Mouse (Mus musculus): ENCODE data around the gene Nrp2. TPM values are rescaled to one million over a fixed set of nuclear protein-coding genes. Genes with fewer than 3 reads are reported as not detected.

The Nrp2 gene
- polyA plus RNA-seq, 1 experiment, result 2.0 TPM

GRCm38 (mm10) chr1:62800351-62800750 is 97.3 kb downstream of the Nrp2 start:
- H3K36me3 ChIP-seq (ENCODE audit: control insufficient read depth, insufficient read depth, low read length), result no peaks in the 10 kb centered on the region
- H3K27ac ChIP-seq (ENCODE audit: control insufficient read depth, insufficient read depth, low read depth, low read length), result no peak overlapping the region
- H3K4me1 ChIP-seq (ENCODE audit: control insufficient read depth, insufficient read depth, low read length), result peaks cover 9% of the 10 kb centered on the region
- no peak overlapping the region for H3K4me3 ChIP-seq (ENCODE audit: control insufficient read depth, low read depth, low read length)
- H3K27me3 ChIP-seq (ENCODE audit: control insufficient read depth, insufficient read depth, low read length), result no peaks in the 10 kb centered on the region
- TF ChIP-seq CTCF (IDR thresholded peaks at IDR 0.05; ENCODE audit: control insufficient read depth, insufficient read depth, insufficient replicate concordance, low read depth, low read length), result no peak

- H3K27ac ChIP-seq (ENCODE audit: control insufficient read depth, insufficient read depth, low read depth, low read length), result no peak overlapping the region
- no peaks in the 10 kb centered on the region for H3K4me1 ChIP-seq (ENCODE audit: control insufficient read depth, insufficient read depth, low read length)
- no peaks in the 10 kb centered on the region for H3K36me3 ChIP-seq (ENCODE audit: control insufficient read depth, insufficient read depth, low read length)
- H3K27me3 ChIP-seq (ENCODE audit: control insufficient read depth, insufficient read depth, low read length), result no peaks in the 10 kb centered on the region
- no peak overlapping the region for H3K4me3 ChIP-seq (ENCODE audit: control insufficient read depth, low read depth, low read length)
- no peak for TF ChIP-seq CTCF (IDR thresholded peaks at IDR 0.05; ENCODE audit: control insufficient read depth, insufficient read depth, insufficient replicate concordance, low read depth, low read length)
- TF ChIP-seq POLR2A (IDR thresholded peaks at IDR 0.05; ENCODE audit: control insufficient read depth, low read depth, low read length), result no peak
Observed at GRCm38 (mm10) chr1:62801429-62801828, 98.3 kb downstream of the Nrp2 start.

GRCm38 (mm10) chr1:62801842-62802241 is 98.8 kb downstream of the Nrp2 start:
- H3K4me1 ChIP-seq (ENCODE audit: control insufficient read depth, insufficient read depth, low read length), result no peaks in the 10 kb centered on the region
- H3K4me3 ChIP-seq (ENCODE audit: control insufficient read depth, low read depth, low read length), result no peak overlapping the region
- H3K27ac ChIP-seq (ENCODE audit: control insufficient read depth, insufficient read depth, low read depth, low read length), result no peak overlapping the region
- no peak for TF ChIP-seq POLR2A (IDR thresholded peaks at IDR 0.05; ENCODE audit: control insufficient read depth, low read depth, low read length)
- no peak for TF ChIP-seq CTCF (IDR thresholded peaks at IDR 0.05; ENCODE audit: control insufficient read depth, insufficient read depth, insufficient replicate concordance, low read depth, low read length)
- H3K36me3 ChIP-seq (ENCODE audit: control insufficient read depth, insufficient read depth, low read length), result no peaks in the 10 kb centered on the region
- no peaks in the 10 kb centered on the region for H3K27me3 ChIP-seq (ENCODE audit: control insufficient read depth, insufficient read depth, low read length)

- H3K4me3 ChIP-seq (ENCODE audit: control insufficient read depth, low read depth, low read length), result no peak overlapping the region
Observed at GRCm38 (mm10) chr1:62803544-62803943, 100.5 kb downstream of the Nrp2 start.

GRCm38 (mm10) chr1:62806014-62806413 is 102.9 kb downstream of the Nrp2 start:
- Histone ChIP-seq H3K4me1 (ENCODE audit: control insufficient read depth, insufficient read depth, low read length) (no peaks in the 10 kb centered on the region), H3K36me3 (ENCODE audit: control insufficient read depth, insufficient read depth, low read length) (no peaks in the 10 kb centered on the region), H3K27me3 (ENCODE audit: control insufficient read depth, insufficient read depth, low read length) (no peaks in the 10 kb centered on the region), H3K27ac (ENCODE audit: control insufficient read depth, insufficient read depth, low read depth, low read length) (no peak overlapping the region), H3K4me3 (ENCODE audit: control insufficient read depth, low read depth, low read length) (no peak overlapping the region)
- TF ChIP-seq CTCF (IDR thresholded peaks at IDR 0.05; ENCODE audit: control insufficient read depth, insufficient read depth, insufficient replicate concordance, low read depth, low read length) (no peak), POLR2A (IDR thresholded peaks at IDR 0.05; ENCODE audit: control insufficient read depth, low read depth, low read length) (no peak)

More at GRCm38 (mm10) chr1:62803544-62803943, 100.5 kb downstream of the Nrp2 start:
- no peak overlapping the region for H3K27ac ChIP-seq (ENCODE audit: control insufficient read depth, insufficient read depth, low read depth, low read length)
- TF ChIP-seq CTCF (IDR thresholded peaks at IDR 0.05; ENCODE audit: control insufficient read depth, insufficient read depth, insufficient replicate concordance, low read depth, low read length) (no peak), POLR2A (IDR thresholded peaks at IDR 0.05; ENCODE audit: control insufficient read depth, low read depth, low read length) (no peak)
- no peaks in the 10 kb centered on the region for H3K36me3 ChIP-seq (ENCODE audit: control insufficient read depth, insufficient read depth, low read length)
- H3K27me3 ChIP-seq (ENCODE audit: control insufficient read depth, insufficient read depth, low read length), result no peaks in the 10 kb centered on the region
- no peaks in the 10 kb centered on the region for H3K4me1 ChIP-seq (ENCODE audit: control insufficient read depth, insufficient read depth, low read length)

GRCm38 (mm10) chr1:62808395-62808794 is 105.3 kb downstream of the Nrp2 start:
- H3K4me1 ChIP-seq (ENCODE audit: control insufficient read depth, insufficient read depth, low read length), result no peaks in the 10 kb centered on the region
- no peak overlapping the region for H3K4me3 ChIP-seq (ENCODE audit: control insufficient read depth, low read depth, low read length)
- no peak overlapping the region for H3K27ac ChIP-seq (ENCODE audit: control insufficient read depth, insufficient read depth, low read depth, low read length)
- H3K36me3 ChIP-seq (ENCODE audit: control insufficient read depth, insufficient read depth, low read length), result no peaks in the 10 kb centered on the region
- H3K27me3 ChIP-seq (ENCODE audit: control insufficient read depth, insufficient read depth, low read length), result no peaks in the 10 kb centered on the region
- TF ChIP-seq POLR2A (IDR thresholded peaks at IDR 0.05; ENCODE audit: control insufficient read depth, low read depth, low read length) (no peak), CTCF (IDR thresholded peaks at IDR 0.05; ENCODE audit: control insufficient read depth, insufficient read depth, insufficient replicate concordance, low read depth, low read length) (no peak)

GRCm38 (mm10) chr1:62809601-62810228 is 106.6 kb downstream of the Nrp2 start:
- Histone ChIP-seq H3K27ac (ENCODE audit: control insufficient read depth, insufficient read depth, low read depth, low read length) (no peak overlapping the region), H3K27me3 (ENCODE audit: control insufficient read depth, insufficient read depth, low read length) (no peaks in the 10 kb centered on the region), H3K4me3 (ENCODE audit: control insufficient read depth, low read depth, low read length) (no peak overlapping the region), H3K36me3 (ENCODE audit: control insufficient read depth, insufficient read depth, low read length) (no peaks in the 10 kb centered on the region), H3K4me1 (ENCODE audit: control insufficient read depth, insufficient read depth, low read length) (no peaks in the 10 kb centered on the region)
- no peak for TF ChIP-seq POLR2A (IDR thresholded peaks at IDR 0.05; ENCODE audit: control insufficient read depth, low read depth, low read length)
- no peak for TF ChIP-seq CTCF (IDR thresholded peaks at IDR 0.05; ENCODE audit: control insufficient read depth, insufficient read depth, insufficient replicate concordance, low read depth, low read length)
